Mouse (Mus musculus) lung, embryonic 14.5 days (tissue): ENCODE results near the gene Slc38a11. TPM values are rescaled to one million over a fixed set of nuclear protein-coding genes. Genes with fewer than 3 reads are reported as not detected.

ENCODE experiments used
- ATAC-seq: fragments of 200-750 bp; cut with Nextera tagmentation; 2 replicates; pipeline ENCODE4 v1.8.0; 2017; ENCODE audit warnings: mild to moderate bottlenecking, moderate TSS enrichment, moderate library complexity; ENCODE audit not compliant: insufficient read depth
- DNase-seq: peaks from one replicate; pipeline ENCODE4 v3.0.0-alpha.2; 2015
- H3K27ac ChIP-seq: fragments of 300-500 bp; sonication (generic); 2 replicates; pipeline ENCODE4 v1.5.1; 2014; ENCODE audit warnings: low read depth, mild to moderate bottlenecking, moderate library complexity
- H3K27me3 ChIP-seq: fragments of 300-500 bp; sonication (generic); 2 replicates; pipeline ENCODE4 v1.6.1; 2014; ENCODE audit warnings: low read length, control low read depth; ENCODE audit not compliant: insufficient read depth
- H3K36me3 ChIP-seq: fragments of 300-500 bp; sonication (generic); 2 replicates; pipeline ENCODE4 v1.6.1; 2014; ENCODE audit warnings: control low read depth; ENCODE audit not compliant: insufficient read depth
- H3K4me1 ChIP-seq: fragments of 300-500 bp; sonication (generic); 2 replicates; pipeline ENCODE4 v1.6.1; 2014; ENCODE audit warnings: antibody characterized with exemption, control low read depth; ENCODE audit not compliant: insufficient read depth
- H3K4me2 ChIP-seq: fragments of 300-500 bp; sonication (generic); 2 replicates; pipeline ENCODE4 v1.6.1; 2014; ENCODE audit warnings: mild to moderate bottlenecking
- H3K4me3 ChIP-seq: fragments of 300-500 bp; sonication (generic); 2 replicates; pipeline ENCODE4 v1.5.1; 2014; ENCODE audit warnings: low read depth, low read length
- H3K9ac ChIP-seq: fragments of 300-500 bp; sonication (generic); 2 replicates; pipeline ENCODE4 v1.6.1; 2014
- H3K9me3 ChIP-seq: fragments of 300-500 bp; sonication (generic); 2 replicates; pipeline ENCODE4 v1.6.1; 2016; ENCODE audit warnings: low read depth, low read length, control low read depth
- CTCF ChIP-seq: IDR thresholded peaks from 2 replicates; pipeline ENCODE4 v1.5.1; 2016; ENCODE audit warnings: antibody characterized with exemption, low read depth
- WGBS: fragments of 180-500 bp; shearing (Covaris S2); extraction: QIAGEN DNeasy Blood & Tissue Kit; methylation state at CpG from one replicate; pipeline ENCODE4 v1.1.7; 2014; 5-methylcytosine and 5-hydroxymethylcytosine counted together
- polyA plus RNA-seq: library from polyadenylated mRNA; unstranded; fragments of >200 nt; fragmentation: Nextera tagmentation; extraction: Ambion mirVana; gene quantifications from 2 replicates; pipeline ENCODE4 v1.2.1, GENCODE M21; 2014

The Slc38a11 gene
- polyA plus RNA-seq, 1 experiment from 2014 or later = not detected

GRCm38 (mm10) chr2:65347367-65347766 is 16.5 kb downstream of the Slc38a11 start:
- Histone ChIP-seq H3K4me1 (0 out of 2 replicates have a peak, but pooled peaks cover 3% of the 10 kb centered on the region), H3K36me3 (no peaks in the 10 kb centered on the region), H3K4me3 (no peak overlapping the region), H3K9me3 (no peaks in the 10 kb centered on the region), H3K27me3 (no peaks in the 10 kb centered on the region), H3K9ac (no peak overlapping the region), H3K27ac (no peak overlapping the region), H3K4me2 (no peak overlapping the region)
- no peak for ATAC-seq
- 25% methylated on average over 4 of the region's 4 CpGs for WGBS
- no peak for TF ChIP-seq CTCF
- DNase-seq = no peak

- H3K4me1 ChIP-seq = 0 out of 2 replicates have a peak, but pooled peaks cover 3% of the 10 kb centered on the region
- DNase-seq (no peak), ATAC-seq (no peak)
- no peaks in the 10 kb centered on the region for H3K9me3 ChIP-seq
- no peak overlapping the region for H3K9ac ChIP-seq
- no peak overlapping the region for H3K27ac ChIP-seq
- no peak for TF ChIP-seq CTCF
- whole genome bisulfite sequencing = 45% methylated on average over 1 of the region's 1 CpGs
- H3K4me3 ChIP-seq = no peak overlapping the region
- H3K27me3 ChIP-seq = no peaks in the 10 kb centered on the region
- no peak overlapping the region for H3K4me2 ChIP-seq
- no peaks in the 10 kb centered on the region for H3K36me3 ChIP-seq
Measured at GRCm38 (mm10) chr2:65346915-65347314, 16.9 kb downstream of the Slc38a11 start.

GRCm38 (mm10) chr2:65346037-65346436 is 17.8 kb downstream of the Slc38a11 start:
- Histone ChIP-seq H3K36me3 (no peaks in the 10 kb centered on the region), H3K4me3 (no peak overlapping the region), H3K27me3 (no peaks in the 10 kb centered on the region), H3K4me2 (no peak overlapping the region), H3K9ac (no peak overlapping the region), H3K27ac (no peak overlapping the region), H3K4me1 (0 out of 2 replicates have a peak, but pooled peaks cover 3% of the 10 kb centered on the region), H3K9me3 (no peaks in the 10 kb centered on the region)
- TF ChIP-seq CTCF = no peak
- no peak for DNase-seq
- WGBS = 73% methylated on average over 5 of the region's 5 CpGs
- ATAC-seq = no peak

- Histone ChIP-seq H3K4me2 (no peak overlapping the region), H3K27ac (no peak overlapping the region), H3K27me3 (no peaks in the 10 kb centered on the region), H3K36me3 (no peaks in the 10 kb centered on the region), H3K9ac (no peak overlapping the region), H3K9me3 (no peaks in the 10 kb centered on the region), H3K4me3 (no peak overlapping the region), H3K4me1 (0 out of 2 replicates have a peak, but pooled peaks cover 2% of the 10 kb centered on the region)
- DNase-seq (peak; percentile 67), ATAC-seq (peak; percentile 86)
- TF ChIP-seq CTCF = no peak
- 46% methylated on average over 10 of the region's 10 CpGs for WGBS
Measured at GRCm38 (mm10) chr2:65342057-65342456, 21.8 kb downstream of the Slc38a11 start.

- Histone ChIP-seq H3K27me3 (no peaks in the 10 kb centered on the region), H3K9me3 (no peaks in the 10 kb centered on the region), H3K9ac (no peak overlapping the region), H3K36me3 (no peaks in the 10 kb centered on the region), H3K27ac (no peak overlapping the region), H3K4me3 (no peak overlapping the region), H3K4me2 (no peak overlapping the region), H3K4me1 (no peaks in the 10 kb centered on the region)
- ATAC-seq (no peak), DNase-seq (no peak)
- no peak for TF ChIP-seq CTCF
- WGBS = 76% methylated on average over 3 of the region's 3 CpGs
Measured at GRCm38 (mm10) chr2:65340839-65341238, 23.0 kb downstream of the Slc38a11 start.

- WGBS = 18% methylated on average over 14 of the region's 14 CpGs
- DNase-seq (peak; percentile 78), ATAC-seq (peak; percentile 67; the same call in 1 of the 2 replicates)
- TF ChIP-seq CTCF = peak; percentile 71
- Histone ChIP-seq H3K4me3 (no peak overlapping the region), H3K4me1 (no peaks in the 10 kb centered on the region), H3K27me3 (no peaks in the 10 kb centered on the region), H3K9ac (no peak overlapping the region), H3K9me3 (no peaks in the 10 kb centered on the region), H3K36me3 (no peaks in the 10 kb centered on the region), H3K4me2 (no peak overlapping the region), H3K27ac (no peak overlapping the region)
Measured at GRCm38 (mm10) chr2:65337378-65338140, 26.3 kb downstream of the Slc38a11 start.

GRCm38 (mm10) chr2:65336608-65337007 is 27.2 kb downstream of the Slc38a11 start:
- Histone ChIP-seq H3K36me3 (no peaks in the 10 kb centered on the region), H3K4me3 (no peak overlapping the region), H3K27me3 (no peaks in the 10 kb centered on the region), H3K4me2 (no peak overlapping the region), H3K9me3 (no peaks in the 10 kb centered on the region), H3K9ac (no peak overlapping the region), H3K27ac (no peak overlapping the region), H3K4me1 (no peaks in the 10 kb centered on the region)
- no peak for TF ChIP-seq CTCF
- 84% methylated on average over 3 of the region's 3 CpGs for WGBS
- DNase-seq = no peak
- ATAC-seq = no peak
